In the genomic region with DNA sequence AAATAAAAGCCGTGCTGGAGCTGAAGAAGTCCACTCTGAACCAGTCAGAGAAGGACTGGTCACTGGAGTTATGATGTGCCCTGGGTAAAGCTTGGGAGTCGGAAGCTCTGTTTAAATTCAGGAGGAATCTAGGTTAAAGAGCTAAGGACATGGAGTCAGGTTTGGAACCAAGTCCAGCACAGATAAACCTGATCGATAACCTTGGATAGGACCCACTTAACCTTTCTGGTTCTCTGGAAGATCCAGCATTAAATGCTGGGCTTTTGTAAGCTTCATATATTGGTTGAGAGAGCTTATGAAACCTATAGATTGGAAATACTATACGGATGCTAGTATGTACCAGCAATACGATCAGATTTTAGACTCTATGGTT, we compare ENCODE assay signal across 8 mouse cellular contexts. TPM values are rescaled to one million over a fixed set of nuclear protein-coding genes. Genes with fewer than 3 reads are reported as not detected.
DNase-seq lines count a peak whose midpoint lies in the region; ATAC-seq and TF ChIP-seq lines count a peak whose summit lies in the region.

No protein-coding gene starts in this region.

- no peaks in the 10 kb centered on the region for H3K9me3 ChIP-seq in heart, embryonic 16.5 days (replicated peaks; ENCODE audit: control insufficient read depth, low read length)
- H3K9me3 ChIP-seq in MEL (replicated peaks; ENCODE audit: insufficient read depth, low read length): no peaks in the 10 kb centered on the region
- H3K9me3 ChIP-seq in hindbrain, embryonic 12.5 days (replicated peaks): no peaks in the 10 kb centered on the region
- no peaks in the 10 kb centered on the region for H3K9me3 ChIP-seq in midbrain, embryonic 12.5 days

- no peaks in the 10 kb centered on the region for H3K36me3 ChIP-seq in heart, embryonic 16.5 days (ENCODE audit: control insufficient read depth, insufficient read depth)
- H3K36me3 ChIP-seq in MEL (ENCODE audit: control insufficient read depth in 1 of 2, insufficient read depth in 2 of 2, low read length in 2 of 2): peaks cover 0 to 27% of the 10 kb centered on the region in 2 experiments; a peak in 2 of 4 replicates
- 0 out of 2 replicates have a peak, but pooled peaks cover 2% of the 10 kb centered on the region for H3K36me3 ChIP-seq in hindbrain, embryonic 12.5 days
- H3K36me3 ChIP-seq in midbrain, embryonic 12.5 days: no peaks in the 10 kb centered on the region

- no peak for TF ChIP-seq RAD21 in MEL (IDR thresholded peaks at IDR 0.05; ENCODE audit: low read depth, low read length)

- ATAC-seq in heart, embryonic 16.5 days (replicated peaks; ENCODE audit: extremely low read depth, insufficient read depth, low FRiP score): no peak
- ATAC-seq in hindbrain, embryonic 12.5 days (ENCODE audit: low FRiP score): no peak; the same call in 1 of the 2 replicates
- peak; percentile 41; the same call in 1 of the 2 replicates for ATAC-seq in midbrain, embryonic 12.5 days (ENCODE audit: low FRiP score, low read depth)

- H3K27ac ChIP-seq in heart, embryonic 16.5 days (ENCODE audit: low read length): peak overlapping the region; percentile 94
- H3K27ac ChIP-seq in MEL (ENCODE audit: control insufficient read depth, low read depth, low read length): no peak overlapping the region
- H3K27ac ChIP-seq in hindbrain, embryonic 12.5 days: peak overlapping the region; percentile 89
- peak overlapping the region; percentile 83 for H3K27ac ChIP-seq in midbrain, embryonic 12.5 days (replicated peaks)

- no peaks in the 10 kb centered on the region for H3K27me3 ChIP-seq in heart, embryonic 16.5 days (ENCODE audit: control insufficient read depth, insufficient read depth, low read length)
- H3K27me3 ChIP-seq in MEL (ENCODE audit: control insufficient read depth in 1 of 2, insufficient read depth in 2 of 2, low read length in 2 of 2): no peaks in the 10 kb centered on the region
- H3K27me3 ChIP-seq in hindbrain, embryonic 12.5 days: 0 out of 2 replicates have a peak, but pooled peaks cover 3% of the 10 kb centered on the region
- 0 out of 2 replicates have a peak, but pooled peaks cover 3% of the 10 kb centered on the region for H3K27me3 ChIP-seq in midbrain, embryonic 12.5 days

- peak overlapping the region; percentile 87 for H3K4me2 ChIP-seq in heart, embryonic 16.5 days (ENCODE audit: low read depth, low read length)
- H3K4me2 ChIP-seq in hindbrain, embryonic 12.5 days (replicated peaks): peak overlapping the region; percentile 60
- H3K4me2 ChIP-seq in midbrain, embryonic 12.5 days (replicated peaks): peak overlapping the region; percentile 86

- H3K9ac ChIP-seq in heart, embryonic 16.5 days (ENCODE audit: low read length): peak overlapping the region; percentile 88
- H3K9ac ChIP-seq in MEL (ENCODE audit: control insufficient read depth, low read depth, low read length, poor library complexity, severe bottlenecking): peak overlapping the region; percentile 46
- H3K9ac ChIP-seq in hindbrain, embryonic 12.5 days: peak overlapping the region; percentile 88
- H3K9ac ChIP-seq in midbrain, embryonic 12.5 days (replicated peaks): peak overlapping the region; percentile 87

- 14% methylated on average over 5 of the region's 5 CpGs for WGBS in heart, embryonic 16.5 days
- 35% methylated on average over 5 of the region's 5 CpGs for WGBS in hindbrain, embryonic 12.5 days
- 25% methylated on average over 5 of the region's 5 CpGs for WGBS in midbrain, embryonic 12.5 days

- DNase-seq in heart, adult 18-20 months: no peak
- no peak for DNase-seq in MEL (ENCODE audit: low read depth, low spot score)
- DNase-seq in layer of hippocampus, postnatal 25 days (ENCODE audit: extremely low spot score in 1 of 2, low spot score in 1 of 2): no peak
- DNase-seq in gastrocnemius, postnatal 4 days (ENCODE audit: low spot score in 2 of 2): no peak
- no peak for DNase-seq in ovary, adult 18-20 months (ENCODE audit: low spot score)

- no peak for TF ChIP-seq EP300 in MEL (IDR thresholded peaks at IDR 0.05; ENCODE audit: low read depth in 1 of 2, low read length in 2 of 2)

- peak overlapping the region; percentile 91 for H3K4me3 ChIP-seq in heart, embryonic 16.5 days (ENCODE audit: low read length)
- H3K4me3 ChIP-seq in MEL (ENCODE audit: control insufficient read depth in 1 of 2, insufficient read depth in 1 of 2, low read depth in 2 of 2, low read length in 2 of 2): peak overlapping the region; percentile 69 to 73
- peak overlapping the region; percentile 77 for H3K4me3 ChIP-seq in hindbrain, embryonic 12.5 days
- H3K4me3 ChIP-seq in midbrain, embryonic 12.5 days: peak overlapping the region; percentile 80

- peaks cover 22% of the 10 kb centered on the region for H3K4me1 ChIP-seq in heart, embryonic 16.5 days (ENCODE audit: control insufficient read depth, insufficient read depth, low read length)
- H3K4me1 ChIP-seq in MEL (ENCODE audit: control insufficient read depth in 1 of 2, insufficient read depth in 2 of 2, low read length in 2 of 2): peaks cover 4 to 14% of the 10 kb centered on the region in 2 experiments; a peak in 3 of 4 replicates
- peaks cover 22% of the 10 kb centered on the region for H3K4me1 ChIP-seq in hindbrain, embryonic 12.5 days
- peaks cover 24% of the 10 kb centered on the region for H3K4me1 ChIP-seq in midbrain, embryonic 12.5 days

- no peaks in the 10 kb centered on the region for H3K79me2 ChIP-seq in MEL (ENCODE audit: control insufficient read depth, insufficient read depth, low read length, poor library complexity)

- TF ChIP-seq CTCF in MEL (IDR thresholded peaks at IDR 0.05 in 2 of 3, conservative IDR thresholded peaks at IDR 0.05 in 1 of 3; ENCODE audit: control insufficient read depth in 1 of 3, insufficient read depth in 1 of 3, low read depth in 2 of 3, low read length in 3 of 3, poor library complexity in 1 of 3, severe bottlenecking in 1 of 3): no peak

- no peak for TF ChIP-seq POLR2A in MEL (IDR thresholded peaks at IDR 0.05; ENCODE audit: control insufficient read depth in 1 of 2, insufficient read depth in 1 of 2, low read depth in 1 of 2, low read length in 2 of 2, poor library complexity in 1 of 2)

TF ChIP-seq in MEL, 35 proteins besides CTCF, POLR2A, EP300 and RAD21 (continues in another document):
- TF ChIP-seq ZNF384 (IDR thresholded peaks at IDR 0.05; ENCODE audit: low read depth, low read length) (no peak), JUND (IDR thresholded peaks at IDR 0.05; ENCODE audit: low read depth, low read length) (no peak), GABPA (IDR thresholded peaks at IDR 0.05; ENCODE audit: low read depth, low read length) (no peak), SIN3A (IDR thresholded peaks at IDR 0.05; ENCODE audit: low read length) (no peak), USF2 (IDR thresholded peaks at IDR 0.05; ENCODE audit: borderline replicate concordance in 1 of 2, insufficient read depth in 1 of 2, low read depth in 1 of 2, low read length in 2 of 2) (no peak), HCFC1 (IDR thresholded peaks at IDR 0.05; ENCODE audit: low read depth, low read length) (no peak), CHD1 (IDR thresholded peaks at IDR 0.05; ENCODE audit: low read depth, low read length) (no peak), ZC3H11A (IDR thresholded peaks at IDR 0.05; ENCODE audit: low read depth, low read length) (no peak), MYC (IDR thresholded peaks at IDR 0.05; ENCODE audit: low read depth, low read length) (no peak), MAX (IDR thresholded peaks at IDR 0.05; ENCODE audit: low read length) (no peak), ETS1 (IDR thresholded peaks at IDR 0.05; ENCODE audit: low read depth, low read length) (no peak), USF1 (IDR thresholded peaks at IDR 0.05; ENCODE audit: low read depth, low read length) (no peak), TBP (IDR thresholded peaks at IDR 0.05; ENCODE audit: low read depth, low read length) (no peak), MXI1 (IDR thresholded peaks at IDR 0.05; ENCODE audit: low read depth, low read length) (no peak), ELF1 (IDR thresholded peaks at IDR 0.05; ENCODE audit: low read depth, low read length) (no peak), GATA1 (IDR thresholded peaks at IDR 0.05; ENCODE audit: low read depth, low read length) (no peak)

RNA-seq across cellular contexts. Expression of a gene that starts 0.7 kb away (rescaled TPM):
- polyA plus RNA-seq in heart, embryonic 16.5 days (2015; fragmentation: Nextera tagmentation; extraction: Ambion mirVana): 14.9 and 15.2 TPM in 2 replicates
- total RNA-seq in heart, adult 18-20 months (2021): 10 to 100 TPM; 11.7 to 12.5 TPM
- total RNA-seq in MEL (2012; rRNA removed): 2.4 and 2.5 TPM in 2 replicates
- 1 to 10 TPM in 1 of 2 experiments, not detected in 1; 8.1 TPM for polyA plus RNA-seq in MEL (2012; ENCODE audit: insufficient read depth in 1 of 2, insufficient read length in 2 of 2, low read depth in 1 of 2, low replicate concordance in 2 of 2, missing spikeins in 1 of 2)
- polyA plus RNA-seq in hindbrain, embryonic 12.5 days (2016; fragmentation: Nextera tagmentation; extraction: Ambion mirVana): 24.3 and 28.0 TPM in 2 replicates
- 24.9 and 27.4 TPM in 2 replicates for polyA plus RNA-seq in midbrain, embryonic 12.5 days (2016; fragmentation: Nextera tagmentation; extraction: Ambion mirVana)
- 10 to 100 TPM; 27.6 to 33.4 TPM for total RNA-seq in layer of hippocampus, postnatal 25 days (2021)
- total RNA-seq in gastrocnemius, postnatal 4 days (2021): 10 to 100 TPM; 10.4 to 11.6 TPM

RNA-seq across cellular contexts. Expression of a gene that starts 14.9 kb away (rescaled TPM):
- 27.6 TPM in 2 replicates for polyA plus RNA-seq in heart, embryonic 16.5 days (2015; fragmentation: Nextera tagmentation; extraction: Ambion mirVana)
- total RNA-seq in heart, adult 18-20 months (2021): 10 to 100 TPM; 28.9 to 29.3 TPM
- 39.6 and 43.5 TPM in 2 replicates for total RNA-seq in MEL (2012; rRNA removed)
- 10 to 100 TPM in 1 of 2 experiments, not detected in 1; 38.4 TPM for polyA plus RNA-seq in MEL (2012; ENCODE audit: insufficient read depth in 1 of 2, insufficient read length in 2 of 2, low read depth in 1 of 2, low replicate concordance in 2 of 2, missing spikeins in 1 of 2)
- 31.5 and 31.8 TPM in 2 replicates for polyA plus RNA-seq in hindbrain, embryonic 12.5 days (2016; fragmentation: Nextera tagmentation; extraction: Ambion mirVana)
- 33.4 and 33.6 TPM in 2 replicates for polyA plus RNA-seq in midbrain, embryonic 12.5 days (2016; fragmentation: Nextera tagmentation; extraction: Ambion mirVana)
- 10 to 100 TPM; 18.6 to 21.1 TPM for total RNA-seq in layer of hippocampus, postnatal 25 days (2021)
- 10 to 100 TPM; 20.9 to 21.4 TPM for total RNA-seq in gastrocnemius, postnatal 4 days (2021)

RNA-seq across cellular contexts. Expression of a gene that starts 57.4 kb away (rescaled TPM):
- 109 and 112 TPM in 2 replicates for polyA plus RNA-seq in heart, embryonic 16.5 days (2015; fragmentation: Nextera tagmentation; extraction: Ambion mirVana)
- total RNA-seq in heart, adult 18-20 months (2021): 10 to 100 TPM; 54.1 to 56.0 TPM
- 0.08 TPM in 1 of 2 replicates, not detected in the other for total RNA-seq in MEL (2012; rRNA removed)
- polyA plus RNA-seq in MEL (2012; ENCODE audit: insufficient read depth in 1 of 2, insufficient read length in 2 of 2, low read depth in 1 of 2, low replicate concordance in 2 of 2, missing spikeins in 1 of 2): under 1 TPM in 1 of 2 experiments, not detected in 1; 0.15 TPM
- polyA plus RNA-seq in hindbrain, embryonic 12.5 days (2016; fragmentation: Nextera tagmentation; extraction: Ambion mirVana): 65.2 and 73.2 TPM in 2 replicates
- 64.8 and 67.0 TPM in 2 replicates for polyA plus RNA-seq in midbrain, embryonic 12.5 days (2016; fragmentation: Nextera tagmentation; extraction: Ambion mirVana)
- total RNA-seq in layer of hippocampus, postnatal 25 days (2021): 10 to 100 TPM; 74.4 to 81.6 TPM
- total RNA-seq in gastrocnemius, postnatal 4 days (2021): 10 to 100 TPM; 70.3 to 76.4 TPM

Comparison
In these comparisons a context has a peak if more than half of its experiments do, and no peak if none do; other contexts are left out.
1. RNA of a gene that starts 57.4 kb away (total RNA-seq): 74.4 to 81.6 TPM in layer of hippocampus, postnatal 25 days, 70.3 to 76.4 TPM in gastrocnemius, postnatal 4 days and 54.1 to 56.0 TPM in heart, adult 18-20 months; 0.08 TPM in MEL; every median in the first group is over 10 times any median in the second.
2. Peak in every context shown above with its lines, with median percentiles within 50 percentile points of each other: H3K4me2 ChIP-seq, H3K4me3 ChIP-seq and H3K9ac ChIP-seq.